Mouse (Mus musculus) ES-Bruce4 (cell line): ENCODE measurements around the gene Map3k7cl.

Source experiments
- CTCF ChIP-seq: IDR thresholded peaks from one replicate; pipeline ENCODE4 v1.8.1; 2011; ENCODE audit warnings: low read depth, low read length
- POLR2A ChIP-seq: IDR thresholded peaks from one replicate; pipeline ENCODE4 v1.8.1; 2011; ENCODE audit warnings: low read length; ENCODE audit not compliant: insufficient read depth

DNA sequence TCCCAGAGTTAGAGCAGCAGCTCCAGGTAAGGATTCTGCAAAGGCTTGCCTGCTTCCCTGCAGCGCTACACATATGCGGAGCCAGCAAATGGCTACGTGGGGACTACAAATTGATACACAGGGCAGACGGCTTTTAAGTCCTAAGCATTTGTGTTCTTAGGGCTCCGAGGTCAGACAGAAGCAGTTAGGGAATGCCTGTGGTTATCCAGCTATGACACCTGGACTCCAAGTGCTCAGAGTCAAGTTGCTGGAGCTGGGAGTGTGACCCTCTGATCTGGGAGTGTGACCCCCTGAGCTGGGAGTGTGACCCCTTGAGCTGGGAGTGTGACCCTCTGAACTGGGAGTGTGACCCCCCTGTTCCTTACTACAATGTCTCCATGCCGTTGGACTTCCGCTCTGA is 17.2 kb downstream of the Map3k7cl start:
- TF ChIP-seq CTCF (no peak), POLR2A (no peak)
